17 mouse cellular contexts compared by ENCODE assay signal in the genomic region with DNA sequence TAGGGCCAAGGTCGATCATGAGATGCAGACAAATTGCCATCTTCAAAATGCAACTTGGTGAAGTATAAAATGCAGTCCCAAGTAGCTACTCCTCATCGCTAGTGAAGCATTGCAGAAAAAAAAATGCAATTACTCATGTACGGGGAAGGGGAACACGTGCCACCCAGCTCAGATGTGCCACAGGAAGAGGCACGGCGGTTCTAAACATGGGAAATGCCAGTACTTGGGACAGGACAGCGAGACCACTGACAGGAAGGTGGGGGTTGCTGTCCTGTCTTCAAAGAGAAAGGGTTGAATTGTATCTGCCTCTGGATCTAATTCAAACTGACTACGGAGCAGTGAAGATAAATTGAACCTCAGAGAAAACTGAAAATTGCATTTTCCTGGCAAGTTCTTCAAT.
DNase-seq lines count a peak whose midpoint lies in the region; ATAC-seq and TF ChIP-seq lines count a peak whose summit lies in the region.
"Had no signal": no experiment of that assay in that cellular context is flagged by ENCODE, and none has a peak within 500 bp of the region (broad histone marks: within the 10 kb centered on the region; RNA-seq: fewer than 3 reads in every experiment).

No protein-coding gene starts in this region.

- WGBS in lung, embryonic 16.5 days, result 36% methylated on average over 8 of the region's 8 CpGs
- WGBS in lung, postnatal 0 days, result 35% methylated on average over 8 of the region's 8 CpGs

- intact Hi-C loops in left cerebral cortex, postnatal 10 days (cut with DNase I), result no loop called here

- H3K4me1 ChIP-seq in lung, embryonic 16.5 days (replicated peaks; ENCODE audit: control insufficient read depth, insufficient read depth, low read length), result peaks cover 10% of the 10 kb centered on the region
- no peaks in the 10 kb centered on the region for H3K4me1 ChIP-seq in lung, postnatal 0 days (ENCODE audit: insufficient read depth, low read depth, low read length)
- peaks cover 32% of the 10 kb centered on the region for H3K4me1 ChIP-seq in megakaryocyte, embryonic 14.5 days
- H3K4me1 ChIP-seq: limb, embryonic 10.5 days; stomach, embryonic 15.5 days had no signal

- no peak for DNase-seq in lung, postnatal 0 days (ENCODE audit: low spot score)
- DNase-seq in thymus, postnatal 4 days, result peak; percentile 35
- DNase-seq in gastrocnemius, postnatal 25 days, result no peak
- no peak for DNase-seq in left cerebral cortex, postnatal 10 days (ENCODE audit: extremely low spot score in 1 of 2, low spot score in 2 of 2)
- DNase-seq: adrenal gland, postnatal 25 days; cerebellum, postnatal 25 days; heart, adult 18-20 months; heart, postnatal 14 days; kidney, postnatal 10 days had no signal

- H3K4me2 ChIP-seq in lung, embryonic 16.5 days (ENCODE audit: low read depth, low read length), result peak overlapping the region; percentile 3; the same call in 1 of the 2 replicates
- no peak overlapping the region for H3K4me2 ChIP-seq in lung, postnatal 0 days (replicated peaks; ENCODE audit: low read depth, low read length)
- H3K4me2 ChIP-seq: embryonic facial prominence, embryonic 12.5 days; midbrain, embryonic 13.5 days; stomach, embryonic 15.5 days had no signal

- H3K4me3 ChIP-seq in lung, embryonic 16.5 days (ENCODE audit: low read length), result no peak overlapping the region
- H3K4me3 ChIP-seq in lung, postnatal 0 days (ENCODE audit: low read depth, low read length), result no peak overlapping the region
- H3K4me3 ChIP-seq in megakaryocyte, embryonic 14.5 days (replicated peaks), result peak overlapping the region; percentile 75
- H3K4me3 ChIP-seq: embryonic facial prominence, embryonic 12.5 days; limb, embryonic 10.5 days; midbrain, embryonic 13.5 days; stomach, embryonic 15.5 days had no signal

- no peak for TF ChIP-seq CTCF in lung, postnatal 0 days (IDR thresholded peaks at IDR 0.05)

- no peaks in the 10 kb centered on the region for H3K27me3 ChIP-seq in lung, embryonic 16.5 days (ENCODE audit: control insufficient read depth, insufficient read depth, low read depth, low read length)
- no peaks in the 10 kb centered on the region for H3K27me3 ChIP-seq in lung, postnatal 0 days (replicated peaks; ENCODE audit: insufficient read depth, low read length)
- no peaks in the 10 kb centered on the region for H3K27me3 ChIP-seq in megakaryocyte, embryonic 14.5 days (replicated peaks)
- H3K27me3 ChIP-seq: embryonic facial prominence, embryonic 12.5 days; midbrain, embryonic 13.5 days; stomach, embryonic 15.5 days had no signal

- H3K27ac ChIP-seq in lung, embryonic 16.5 days (ENCODE audit: low read length), result no peak overlapping the region
- H3K27ac ChIP-seq in lung, postnatal 0 days (ENCODE audit: low read length), result no peak overlapping the region
- H3K27ac ChIP-seq: embryonic facial prominence, embryonic 12.5 days; limb, embryonic 10.5 days; liver, embryonic 14.5 days; midbrain, embryonic 13.5 days; stomach, embryonic 15.5 days had no signal

- no peak for TF ChIP-seq EP300 in lung, postnatal 0 days (IDR thresholded peaks at IDR 0.05)

- no peaks in the 10 kb centered on the region for H3K36me3 ChIP-seq in lung, embryonic 16.5 days (ENCODE audit: control insufficient read depth, insufficient read depth, low read length)
- H3K36me3 ChIP-seq in lung, postnatal 0 days (ENCODE audit: insufficient read depth, low read length), result no peaks in the 10 kb centered on the region
- no peaks in the 10 kb centered on the region for H3K36me3 ChIP-seq in megakaryocyte, embryonic 14.5 days (replicated peaks; ENCODE audit: low read length)
- H3K36me3 ChIP-seq: embryonic facial prominence, embryonic 12.5 days; limb, embryonic 10.5 days; midbrain, embryonic 13.5 days; stomach, embryonic 15.5 days had no signal

- H3K9me3 ChIP-seq in lung, embryonic 16.5 days (ENCODE audit: control insufficient read depth, low read length), result no peaks in the 10 kb centered on the region
- no peaks in the 10 kb centered on the region for H3K9me3 ChIP-seq in lung, postnatal 0 days (ENCODE audit: low read length)
- H3K9me3 ChIP-seq in megakaryocyte, embryonic 14.5 days, result no peaks in the 10 kb centered on the region
- H3K9me3 ChIP-seq: embryonic facial prominence, embryonic 12.5 days; limb, embryonic 10.5 days; midbrain, embryonic 13.5 days; stomach, embryonic 15.5 days had no signal

- no peak overlapping the region for H3K9ac ChIP-seq in lung, embryonic 16.5 days (ENCODE audit: low read length)
- H3K9ac ChIP-seq in lung, postnatal 0 days (replicated peaks; ENCODE audit: low read depth), result no peak overlapping the region
- H3K9ac ChIP-seq: embryonic facial prominence, embryonic 12.5 days; liver, embryonic 14.5 days; midbrain, embryonic 13.5 days; stomach, embryonic 15.5 days had no signal

- no peak for ATAC-seq in lung, embryonic 16.5 days (ENCODE audit: low read depth)
- ATAC-seq in lung, postnatal 0 days, result no peak
- peak; percentile 62 for ATAC-seq in activated CD4-positive, CD25-positive, alpha-beta regulatory T cell, adult 4 months
- ATAC-seq: midbrain, embryonic 13.5 days had no signal
